Mouse (Mus musculus) T-helper 1 cell (primary cell): ENCODE results near the gene 9530077C05Rik.
"Not testable (repeated sequence)": the region's sequence is repeated elsewhere in the genome, so short reads cannot be mapped to it uniquely, and the experiment has no call there.

Experiments used
- in situ Hi-C: fragments of 300-600 bp; cut with MboI, MseI; formaldehyde crosslinking; loops from one replicate; pipeline ENCODE4 v1.15.1; 2025; ENCODE audit warnings: high pct_unique_total_duplicates

Gene 9530077C05Rik

DNA sequence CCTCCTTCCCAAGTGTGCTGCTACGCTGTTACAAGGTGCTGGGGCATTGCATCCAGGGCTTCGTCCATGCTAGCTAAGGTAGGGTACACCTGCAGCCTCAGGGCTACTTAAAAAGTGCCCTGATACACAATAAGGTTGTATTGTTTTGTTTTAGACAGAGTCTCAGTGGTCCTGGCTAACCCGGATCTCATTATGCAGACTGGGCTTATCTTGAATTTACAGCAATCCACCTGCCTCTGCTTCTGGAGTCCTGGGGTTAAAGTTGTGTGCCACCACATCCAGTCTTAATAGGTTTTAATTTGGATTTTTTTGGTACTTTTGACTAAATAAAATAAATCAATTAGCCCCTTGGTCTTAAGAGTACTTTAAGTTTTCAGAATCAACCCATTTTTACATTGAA lies 8.6 kb downstream of the 9530077C05Rik start:
- in situ Hi-C loops: no loop called here

DNA sequence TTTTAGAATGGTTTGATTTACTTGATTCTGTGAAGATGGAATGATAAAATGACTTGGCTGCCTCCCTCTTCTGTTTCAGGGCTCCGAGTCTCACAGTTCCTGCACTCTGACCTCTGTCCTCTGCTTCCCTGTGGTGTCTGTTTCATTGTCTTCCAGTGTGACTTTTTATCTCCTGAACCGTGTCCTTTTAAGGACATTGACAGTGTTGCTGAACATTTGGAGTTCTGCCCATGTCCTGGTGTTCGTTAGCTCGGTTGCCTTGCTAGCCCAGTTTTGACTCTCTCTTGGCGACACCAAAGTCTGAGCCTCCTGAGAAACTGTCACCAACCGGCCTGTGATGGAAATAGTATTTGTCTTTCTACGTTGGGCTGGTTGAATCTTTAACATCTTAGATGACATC lies 9.2 kb downstream of the 9530077C05Rik start:
- in situ Hi-C loops: no loop called here

DNA sequence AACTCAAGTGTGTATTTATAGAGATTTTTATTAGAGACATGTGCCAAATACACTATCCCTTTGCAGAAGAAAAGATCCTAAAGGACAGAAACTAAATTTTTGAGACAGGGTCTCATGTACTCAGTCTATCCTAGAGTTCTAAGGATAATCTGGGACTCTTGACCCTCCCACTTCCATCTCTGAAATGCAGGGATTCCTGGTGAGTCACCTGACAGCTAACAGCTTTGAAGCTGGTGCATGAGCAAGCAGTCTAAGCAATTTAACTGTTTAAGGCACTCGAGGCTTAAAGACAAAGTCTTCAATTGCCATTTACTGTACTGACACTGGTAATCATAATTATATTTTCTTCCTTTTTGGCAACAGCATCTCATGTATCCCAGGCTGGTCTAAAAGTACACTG lies 11.2 kb downstream of the 9530077C05Rik start:
- in situ Hi-C loops: no loop called here

DNA sequence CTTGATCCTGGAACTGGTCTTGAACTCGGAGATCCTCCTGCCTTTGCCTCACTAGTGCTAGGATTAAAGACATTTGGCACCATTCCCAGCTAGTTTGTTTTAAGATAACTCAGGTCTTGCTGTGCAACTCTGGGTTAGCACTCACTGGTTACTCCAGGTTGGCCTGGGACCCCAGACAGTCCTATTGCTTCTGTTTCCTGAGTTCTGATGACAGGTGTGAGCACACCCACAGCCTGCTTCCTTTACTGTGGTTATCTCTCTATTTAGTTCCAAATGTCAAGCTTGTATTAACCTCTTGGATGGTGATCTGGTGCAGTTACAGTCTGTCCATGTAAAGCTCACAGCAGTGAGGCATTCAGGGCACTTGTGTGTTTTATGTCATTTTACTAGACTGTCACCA lies 12.2 kb downstream of the 9530077C05Rik start:
- in situ Hi-C loops: no loop called here

DNA sequence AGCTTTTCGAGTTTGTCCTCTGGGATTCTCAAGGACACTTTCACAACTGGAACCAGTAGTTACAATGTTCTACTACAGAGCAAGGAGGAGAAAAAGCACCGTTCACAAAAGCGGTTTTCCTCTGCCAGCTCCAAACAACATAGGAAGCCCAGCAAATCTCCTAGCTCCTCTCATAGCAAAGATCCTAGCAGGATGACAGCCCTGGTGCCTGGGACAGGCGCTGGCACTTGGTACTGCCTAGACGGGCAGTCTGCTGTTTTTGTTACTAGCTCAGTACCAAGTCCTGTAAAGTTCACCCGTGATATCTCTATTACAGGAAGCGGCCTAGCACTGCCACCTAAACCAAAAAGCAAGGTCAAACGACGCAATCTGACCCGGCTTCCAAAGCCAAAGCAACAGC lies 12.9 kb downstream of the 9530077C05Rik start:
- in situ Hi-C loops: no loop called here

DNA sequence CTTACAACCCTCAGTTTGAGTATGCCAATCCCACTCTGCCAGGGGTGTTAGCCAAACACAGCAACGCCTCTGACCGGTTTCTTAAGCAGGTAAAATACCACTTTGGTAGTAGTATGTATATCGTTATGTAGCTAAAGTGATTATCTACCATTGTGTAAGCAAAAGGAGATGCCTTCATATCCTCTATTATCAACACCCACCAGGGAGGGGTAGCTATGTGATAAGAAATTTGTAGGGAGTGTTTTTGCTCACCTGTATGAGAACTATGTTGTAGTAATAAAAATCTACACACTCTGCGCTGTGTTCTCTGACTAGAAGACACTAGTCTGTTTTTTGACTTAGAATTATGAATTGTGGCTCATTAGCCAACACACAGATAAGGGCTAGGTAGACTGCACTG lies 13.4 kb downstream of the 9530077C05Rik start:
- in situ Hi-C loops: no loop called here

DNA sequence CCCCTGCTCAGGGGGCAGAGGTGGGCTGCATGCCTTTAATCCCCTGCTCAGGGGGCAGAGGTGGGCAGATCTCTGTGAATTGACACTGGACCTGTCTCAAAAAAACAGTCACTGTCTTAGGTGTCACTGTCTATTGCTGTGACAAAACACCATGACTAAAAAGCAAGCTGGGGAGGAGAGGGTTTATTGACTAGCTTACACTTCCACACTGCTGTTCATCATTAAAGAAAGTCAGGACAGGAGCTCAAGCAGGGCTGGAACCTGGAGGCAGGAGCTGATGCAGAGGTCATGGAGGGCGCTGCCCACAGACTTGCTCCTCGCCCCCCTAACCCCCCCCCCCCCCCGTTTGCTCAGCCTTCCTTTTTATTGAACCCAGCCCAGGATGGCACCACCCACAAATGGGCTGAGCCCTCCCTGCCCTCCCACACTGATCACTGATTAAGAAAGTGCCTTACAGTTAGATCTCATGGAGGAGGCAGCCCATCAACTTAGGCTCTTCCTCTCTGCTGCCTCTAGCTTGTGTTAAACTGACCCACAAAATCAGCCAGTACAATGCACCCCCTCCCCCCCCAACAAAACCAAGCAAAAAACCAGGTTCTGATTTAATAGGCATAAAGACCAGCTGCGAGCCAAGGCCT lies 16.8 kb downstream of the 9530077C05Rik start:
- in situ Hi-C loops: no loop called here

DNA sequence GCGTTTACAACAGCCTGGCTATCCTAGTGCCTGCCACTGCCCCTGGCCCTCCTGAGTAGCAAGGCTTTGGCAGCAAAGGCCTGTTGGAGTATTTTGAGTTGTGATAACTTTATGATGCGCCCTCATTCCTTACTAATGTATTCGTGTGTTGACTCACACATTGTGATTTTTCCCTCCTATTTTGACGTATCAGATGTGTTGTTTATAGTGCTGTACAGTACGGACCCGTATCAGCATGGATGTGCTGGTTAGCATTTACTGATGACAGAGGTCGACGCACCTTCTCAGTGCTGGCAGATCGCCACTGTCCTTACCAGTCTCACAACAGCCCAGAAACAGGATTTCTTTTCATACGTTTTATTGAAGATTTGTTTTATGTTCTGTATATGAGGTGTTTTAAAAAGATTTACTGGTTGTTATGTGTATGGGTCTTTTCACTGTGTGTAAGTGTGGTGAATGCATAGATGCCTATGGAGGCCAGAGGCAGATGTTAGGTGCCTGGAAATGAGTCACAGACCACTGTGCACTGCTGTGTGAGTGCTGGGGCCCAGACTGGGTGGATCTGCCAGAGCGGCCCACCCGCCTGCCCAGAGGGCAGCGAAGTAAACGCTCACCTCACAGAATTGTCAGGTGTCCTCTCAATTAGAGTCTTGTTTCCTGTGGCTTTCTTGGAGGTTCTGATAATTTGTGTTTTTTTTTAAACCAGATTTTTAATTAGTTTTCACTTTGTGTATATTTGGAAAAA lies 17.5 kb downstream of the 9530077C05Rik start:
- in situ Hi-C loops: no loop called here

DNA sequence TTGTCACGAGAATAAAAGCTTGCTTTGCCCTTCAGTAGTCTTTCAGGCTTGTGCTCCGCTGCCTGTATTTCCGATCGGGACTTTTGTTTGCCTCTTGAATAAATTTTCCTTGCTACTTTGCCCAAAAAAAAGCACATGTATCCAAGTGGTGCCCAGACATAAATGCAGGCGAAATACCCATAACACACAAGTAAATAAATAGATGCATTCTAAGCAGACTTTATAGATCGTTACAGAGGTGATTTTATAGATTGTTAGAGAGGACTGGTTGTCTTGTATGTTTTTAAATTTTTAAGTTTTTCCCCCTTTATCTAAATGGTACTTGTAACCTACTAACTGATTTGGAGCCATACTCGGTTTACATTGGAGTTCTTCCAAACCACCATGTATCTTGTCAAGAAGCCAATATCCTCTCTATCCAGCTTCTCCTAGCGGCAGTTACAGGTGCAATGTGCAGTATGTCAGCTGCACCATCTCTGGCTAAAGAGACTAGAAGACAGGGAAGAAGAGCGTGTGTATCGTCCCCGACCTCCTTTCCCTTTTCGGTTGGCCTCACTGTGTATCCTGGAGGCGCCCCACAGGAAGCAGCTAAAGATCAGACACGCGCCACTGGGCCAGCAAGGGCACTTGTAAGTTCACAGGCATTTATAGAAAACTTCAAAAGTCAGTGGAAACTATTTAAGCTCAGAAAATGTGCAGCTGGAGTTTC lies 18.4 kb downstream of the 9530077C05Rik start:
- in situ Hi-C loops: no loop called here

DNA sequence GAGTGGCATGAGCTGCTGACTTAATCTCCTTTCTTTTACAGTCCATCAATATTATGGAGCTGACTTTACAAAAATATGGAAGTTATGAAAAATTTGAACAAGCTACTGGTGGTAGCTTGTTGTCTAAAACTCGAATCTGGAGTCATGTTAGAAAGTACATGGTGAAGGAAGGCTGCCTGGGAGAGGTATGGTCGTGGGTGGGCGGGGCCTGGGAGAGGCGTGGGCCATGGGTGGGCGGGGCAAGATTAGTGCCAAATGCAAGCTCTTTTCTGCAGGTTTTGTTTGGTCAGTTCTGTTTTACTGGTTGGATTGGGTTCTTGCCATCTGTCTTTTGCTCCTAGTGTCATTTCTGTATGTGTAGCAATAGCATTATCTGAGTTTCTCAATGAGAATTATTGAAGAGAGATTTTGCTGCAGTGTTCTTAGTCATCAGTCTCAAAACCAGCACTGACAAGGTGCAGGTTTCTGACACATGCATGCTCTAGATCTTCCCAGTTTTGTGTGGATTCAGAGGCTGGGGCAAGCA lies 19.1 kb downstream of the 9530077C05Rik start:
- in situ Hi-C loops: no loop called here

DNA sequence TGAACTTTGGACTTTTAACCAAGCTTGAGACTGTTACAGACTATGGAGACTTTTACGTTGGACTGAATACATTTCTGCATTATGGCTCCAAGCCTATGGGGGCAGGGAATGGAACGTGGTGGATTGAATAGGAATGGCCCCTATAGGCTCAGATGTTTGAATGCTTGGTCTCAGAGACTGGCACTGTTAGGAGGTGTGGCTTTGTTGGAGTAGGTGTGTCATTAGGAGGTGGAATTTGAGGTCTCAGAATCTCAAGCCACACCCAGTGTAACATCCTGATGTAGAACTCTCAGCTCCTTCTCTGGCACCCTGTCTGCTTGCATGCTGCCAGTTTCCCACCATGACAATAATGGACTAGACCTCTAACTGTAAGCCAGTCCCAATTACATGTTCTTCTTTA lies 21.9 kb downstream of the 9530077C05Rik start:
- in situ Hi-C loops: no loop called here

DNA sequence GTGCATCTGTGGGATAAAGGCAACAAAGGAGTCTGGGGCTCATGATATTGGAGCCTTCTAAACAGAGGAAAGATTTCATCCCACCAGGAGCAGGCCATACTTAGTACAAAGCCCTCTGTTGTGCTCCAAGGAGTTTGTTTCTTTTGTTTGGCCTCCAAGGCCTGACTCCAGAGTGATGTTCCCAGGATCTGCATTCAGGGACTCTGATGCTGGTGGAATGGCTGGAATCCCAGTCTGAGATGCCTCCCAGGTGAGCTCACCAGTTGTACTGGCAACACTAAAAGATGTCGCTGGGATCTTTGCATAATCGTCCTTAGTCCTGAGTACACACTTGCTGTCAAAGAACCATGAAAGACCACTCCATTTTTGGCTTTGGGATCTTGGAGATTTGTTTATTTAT lies 22.8 kb downstream of the 9530077C05Rik start:
- in situ Hi-C loops: no loop called here

DNA sequence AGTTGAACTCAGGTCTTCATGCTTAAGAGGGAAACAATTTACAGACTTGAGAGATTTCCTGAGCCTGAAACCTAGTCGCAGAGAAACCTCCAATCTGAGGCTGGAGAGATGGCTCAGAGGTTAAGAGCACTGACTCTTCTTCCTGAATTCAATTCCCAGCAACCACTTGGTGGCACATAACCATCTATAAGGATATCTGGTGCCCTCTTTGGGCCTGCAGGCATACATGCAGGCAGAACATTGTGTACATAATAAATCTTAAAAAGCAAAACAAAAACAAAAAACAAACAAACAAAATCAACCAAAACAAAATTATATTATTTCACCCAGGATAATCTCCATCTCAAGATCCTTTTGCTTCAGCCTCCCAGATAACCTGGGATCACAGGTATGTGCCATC lies 27.5 kb downstream of the 9530077C05Rik start:
- in situ Hi-C loops: no loop called here

DNA sequence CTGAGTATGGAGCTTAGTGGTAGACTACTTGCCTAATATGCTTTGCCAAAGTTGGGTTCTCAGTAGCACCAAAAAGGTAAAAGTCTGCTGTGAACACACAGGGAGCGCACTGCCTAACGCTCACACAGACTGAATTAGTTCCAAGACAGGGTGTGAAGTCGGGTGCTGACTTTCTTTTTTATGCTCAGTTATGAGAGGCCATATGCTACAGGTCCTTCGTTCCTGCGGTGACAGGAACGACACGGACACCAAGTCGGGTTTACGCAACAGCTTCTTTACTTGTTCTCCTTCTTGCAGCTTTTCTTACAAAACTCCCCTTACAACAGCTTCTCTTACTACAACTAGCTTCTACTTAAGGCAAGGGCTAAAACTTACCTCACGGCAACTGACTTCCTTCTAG lies 31.8 kb downstream of the 9530077C05Rik start:
- in situ Hi-C loops: no loop called here

DNA sequence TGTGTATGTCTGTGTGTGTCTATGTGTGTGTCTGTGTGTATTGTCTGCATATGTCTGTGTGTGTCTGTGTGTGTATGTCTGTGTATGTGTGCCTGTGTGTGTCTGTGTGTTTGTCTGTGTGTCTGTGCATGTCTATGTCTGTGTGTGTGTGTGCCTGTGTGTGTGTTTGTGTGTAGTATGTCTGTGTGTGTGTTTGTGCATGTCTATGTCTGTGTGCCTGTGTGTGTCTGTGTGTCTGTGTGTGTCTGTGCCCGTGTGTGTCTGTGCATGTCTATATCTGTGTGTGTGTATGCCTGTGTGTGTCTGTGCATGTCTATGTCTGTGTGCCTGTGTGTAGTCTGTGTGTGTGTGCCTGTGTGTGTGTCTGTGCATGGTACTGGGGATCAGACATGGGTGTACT lies 33.8 kb downstream of the 9530077C05Rik start:
- in situ Hi-C loops: no loop called here

DNA sequence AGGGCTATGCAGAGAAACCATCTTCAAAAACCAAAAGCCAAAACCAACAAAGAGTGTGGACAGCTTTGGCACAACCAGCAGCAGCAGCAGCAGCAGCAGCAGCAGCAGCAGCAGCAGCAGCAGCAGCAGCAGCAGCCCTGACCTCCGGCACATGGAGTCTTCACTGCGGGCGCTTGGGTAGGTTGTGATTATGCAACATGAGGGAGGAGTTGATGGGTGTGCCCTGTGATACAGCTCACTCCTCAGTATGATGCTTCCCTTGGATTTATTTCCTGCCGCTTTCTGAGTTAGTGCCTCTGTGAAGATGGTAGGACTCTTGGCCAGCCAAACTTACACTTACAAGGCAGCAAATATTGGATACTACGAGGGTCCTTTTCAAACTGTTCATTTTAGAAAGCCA lies 35.9 kb downstream of the 9530077C05Rik start:
- in situ Hi-C loops: no loop called here

DNA sequence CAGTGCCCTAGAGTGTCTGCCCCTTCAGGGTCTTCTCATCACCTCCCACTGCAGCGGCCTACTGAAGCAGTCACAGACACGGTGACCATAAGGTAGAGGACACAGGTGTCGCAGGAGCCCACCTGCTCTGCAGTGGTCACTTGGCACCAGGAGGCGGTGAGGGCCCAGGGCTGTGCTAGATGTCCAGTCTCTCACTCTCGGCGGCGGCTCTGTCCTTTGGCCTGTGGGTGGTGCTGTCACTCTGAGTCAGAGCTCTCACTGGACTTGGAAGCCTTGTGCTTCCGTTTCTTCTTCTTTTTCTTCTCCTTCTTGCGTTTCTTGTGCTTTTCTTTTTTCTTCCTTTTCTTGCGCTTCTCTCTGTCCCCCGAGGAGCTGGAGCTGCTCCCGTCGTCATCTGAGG lies 37.1 kb downstream of the 9530077C05Rik start:
- in situ Hi-C loops: no loop called here

DNA sequence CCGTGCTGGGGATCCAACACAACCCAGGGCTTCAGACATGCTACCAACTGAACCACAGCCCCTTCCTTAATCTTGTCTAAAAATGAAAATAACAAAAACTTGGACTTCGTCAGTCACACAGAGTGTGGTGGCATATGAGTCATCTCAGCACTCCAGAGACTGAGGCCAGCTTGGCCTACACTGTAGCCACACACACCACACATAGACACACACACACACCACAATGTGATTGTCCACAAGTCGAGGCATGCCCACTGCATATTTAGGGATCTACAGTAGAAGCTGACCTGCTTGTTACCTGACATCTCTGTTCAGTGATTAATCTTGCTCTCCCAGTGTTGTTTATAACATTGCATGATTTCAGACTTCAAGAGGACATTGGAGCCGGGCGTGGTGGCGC lies 37.9 kb downstream of the 9530077C05Rik start:
- in situ Hi-C loops: no loop called here

DNA sequence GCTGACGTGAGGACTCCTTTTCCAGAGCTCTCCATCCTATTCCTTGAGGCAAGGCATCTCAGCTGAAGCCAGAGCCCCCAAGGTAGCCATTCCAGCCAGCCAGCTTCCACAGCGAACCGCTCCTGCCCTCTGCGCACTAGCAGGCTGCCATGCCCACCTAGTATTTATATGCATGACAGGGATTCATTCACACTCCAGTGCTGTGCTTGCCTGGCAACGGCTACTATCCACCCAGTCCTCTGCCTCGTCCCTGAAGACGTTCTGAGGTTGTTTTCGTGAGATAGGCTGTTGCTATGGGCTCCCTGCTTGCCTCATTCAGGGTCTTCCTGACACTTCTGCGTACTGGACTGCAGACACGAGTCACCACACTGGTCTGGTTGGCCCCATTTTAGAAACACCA lies 41.4 kb downstream of the 9530077C05Rik start:
- in situ Hi-C loops: no loop called here

DNA sequence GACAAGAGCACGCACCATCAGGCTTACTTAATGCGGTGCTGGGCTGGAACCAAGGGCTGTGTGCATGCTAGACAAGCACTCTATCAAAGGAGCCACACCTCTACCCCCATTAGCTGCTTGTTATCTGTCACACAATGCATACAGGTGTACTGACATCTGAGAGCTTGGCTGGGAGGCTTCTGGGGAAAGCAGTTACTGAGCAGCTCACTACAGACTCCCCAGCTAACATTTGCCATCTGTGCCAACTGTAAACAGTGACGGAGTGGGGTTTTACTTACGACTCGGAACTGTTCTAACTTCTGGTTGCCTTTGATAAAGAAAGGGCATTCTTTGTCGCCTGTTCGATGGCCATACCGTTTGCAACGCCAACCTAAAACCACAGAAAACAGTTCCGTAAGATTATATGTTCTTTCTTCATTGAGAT lies 42.2 kb downstream of the 9530077C05Rik start:
- in situ Hi-C loops: no loop called here

DNA sequence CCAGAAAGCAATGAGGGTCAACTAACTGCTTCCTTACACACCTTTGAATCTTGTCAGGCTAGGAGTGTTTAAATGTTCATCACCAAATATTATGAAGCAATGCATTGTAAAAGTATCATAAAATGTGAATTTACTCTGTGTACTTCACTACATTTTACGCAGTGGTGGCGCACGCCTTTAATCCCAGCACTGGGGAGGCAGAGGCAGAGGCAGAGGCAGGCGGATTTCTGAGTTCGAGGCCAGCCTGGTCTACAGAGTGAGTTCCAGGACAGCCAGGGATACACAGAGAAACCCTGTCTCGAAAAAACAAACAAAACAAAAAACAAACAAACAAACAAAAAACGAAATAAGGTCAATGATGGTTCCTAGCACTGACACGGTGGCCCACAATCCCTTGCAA lies 42.7 kb downstream of the 9530077C05Rik start, which contains the start of gene Gm17545:
Gene Gm17545, plus strand, starts transcription at position 301 of the 400 bp plus-strand sequence.
- in situ Hi-C loops: not testable (repeated sequence)

DNA sequence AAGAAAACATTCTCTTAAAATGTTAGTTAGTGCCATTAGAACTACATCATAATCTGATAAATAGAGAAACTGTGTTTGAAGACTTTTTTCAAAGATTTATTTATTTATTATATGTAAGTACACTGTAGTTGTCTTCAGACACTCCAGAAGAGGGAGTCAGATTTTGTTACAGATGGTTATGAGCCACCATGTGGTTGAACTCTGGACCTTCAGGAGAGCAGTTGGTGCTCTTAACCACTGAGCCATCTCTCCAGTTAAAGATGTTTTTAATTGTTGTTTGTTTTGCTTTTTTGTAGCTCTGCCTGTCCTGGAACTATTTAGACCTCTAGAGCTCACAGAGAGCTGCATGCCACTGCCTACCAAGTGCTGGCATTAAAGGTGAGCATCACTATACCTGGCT lies 43.7 kb downstream of the 9530077C05Rik start:
- in situ Hi-C loops: no loop called here
